8 mouse cellular contexts compared by ENCODE assay signal in genomic region chr13:23759916-23760239, GRCm38 (mm10). TPM values are rescaled to one million over a fixed set of nuclear protein-coding genes. Genes with fewer than 3 reads are reported as not detected.
DNase-seq lines count a peak whose midpoint lies in the region; ATAC-seq and TF ChIP-seq lines count a peak whose summit lies in the region.

No protein-coding gene starts in this region.

- no peaks in the 10 kb centered on the region for H3K27me3 ChIP-seq in intestine, embryonic 14.5 days (replicated peaks; ENCODE audit: control insufficient read depth, insufficient read depth, low read length)
- H3K27me3 ChIP-seq in intestine, postnatal 0 days (replicated peaks; ENCODE audit: control insufficient read depth, insufficient read depth, low read length), result no peaks in the 10 kb centered on the region
- H3K27me3 ChIP-seq in MEL (ENCODE audit: control insufficient read depth in 1 of 2, insufficient read depth in 2 of 2, low read length in 2 of 2), result no peaks in the 10 kb centered on the region
- no peaks in the 10 kb centered on the region for H3K27me3 ChIP-seq in hindbrain, embryonic 14.5 days (ENCODE audit: control insufficient read depth, insufficient read depth, low read length)
- no peaks in the 10 kb centered on the region for H3K27me3 ChIP-seq in midbrain, embryonic 14.5 days (ENCODE audit: control insufficient read depth, insufficient read depth, low read length)

- DNase-seq in intestine, embryonic 14.5 days (ENCODE audit: low spot score), result no peak
- DNase-seq in MEL (ENCODE audit: low read depth, low spot score) (no peak), adipocyte (ENCODE audit: low spot score) (no peak)
- no peak for DNase-seq in hindbrain, embryonic 14.5 days (ENCODE audit: low spot score)
- no peak for DNase-seq in midbrain, embryonic 14.5 days
- no peak for DNase-seq in kidney, postnatal 10 days
- DNase-seq in B cell, adult 2 months, result no peak

- no peak for TF ChIP-seq RAD21 in MEL (IDR thresholded peaks at IDR 0.05; ENCODE audit: low read depth, low read length)

- peak overlapping the region; percentile 57 for H3K4me3 ChIP-seq in intestine, embryonic 14.5 days (ENCODE audit: low read depth, low read length)
- no peak overlapping the region for H3K4me3 ChIP-seq in intestine, postnatal 0 days (ENCODE audit: low read depth, low read length)
- H3K4me3 ChIP-seq in MEL (ENCODE audit: control insufficient read depth in 1 of 2, insufficient read depth in 1 of 2, low read depth in 2 of 2, low read length in 2 of 2), result peak overlapping the region in 1 of 2 experiments; percentile 27; a peak in 2 of 4 replicates
- H3K4me3 ChIP-seq in hindbrain, embryonic 14.5 days (replicated peaks; ENCODE audit: low read length), result no peak overlapping the region
- H3K4me3 ChIP-seq in midbrain, embryonic 14.5 days (replicated peaks; ENCODE audit: low read depth, low read length), result no peak overlapping the region

- H3K9me3 ChIP-seq in intestine, embryonic 14.5 days (ENCODE audit: control insufficient read depth, low read length), result no peaks in the 10 kb centered on the region
- no peaks in the 10 kb centered on the region for H3K9me3 ChIP-seq in intestine, postnatal 0 days (ENCODE audit: control insufficient read depth)
- H3K9me3 ChIP-seq in MEL (replicated peaks; ENCODE audit: insufficient read depth, low read length), result no peaks in the 10 kb centered on the region
- no peaks in the 10 kb centered on the region for H3K9me3 ChIP-seq in hindbrain, embryonic 14.5 days (ENCODE audit: control insufficient read depth, low read length)
- H3K9me3 ChIP-seq in midbrain, embryonic 14.5 days (ENCODE audit: control insufficient read depth, low read length), result no peaks in the 10 kb centered on the region

- no peak for TF ChIP-seq CTCF in intestine, postnatal 0 days (IDR thresholded peaks at IDR 0.05; ENCODE audit: low read depth)
- TF ChIP-seq CTCF in MEL (IDR thresholded peaks at IDR 0.05 in 2 of 3, conservative IDR thresholded peaks at IDR 0.05 in 1 of 3; ENCODE audit: control insufficient read depth in 1 of 3, insufficient read depth in 1 of 3, low read depth in 2 of 3, low read length in 3 of 3, poor library complexity in 1 of 3, severe bottlenecking in 1 of 3), result 0 out of 6 replicates have a peak, but pooled peaks of 1 of the 3 experiments have one; percentile 31

- H3K9ac ChIP-seq in intestine, embryonic 14.5 days (ENCODE audit: low read length), result peak overlapping the region; percentile 74
- no peak overlapping the region for H3K9ac ChIP-seq in intestine, postnatal 0 days (ENCODE audit: low read depth, low read length)
- peak overlapping the region; percentile 81 for H3K9ac ChIP-seq in MEL (ENCODE audit: control insufficient read depth, low read depth, low read length, poor library complexity, severe bottlenecking)
- H3K9ac ChIP-seq in hindbrain, embryonic 14.5 days, result 0 out of 2 replicates have a peak overlapping the region, but pooled peaks have one; percentile 58
- H3K9ac ChIP-seq in midbrain, embryonic 14.5 days (replicated peaks; ENCODE audit: low read length), result no peak overlapping the region

- TF ChIP-seq EP300 in MEL (IDR thresholded peaks at IDR 0.05; ENCODE audit: low read depth in 1 of 2, low read length in 2 of 2), result no peak

- H3K4me1 ChIP-seq in intestine, embryonic 14.5 days (replicated peaks; ENCODE audit: control insufficient read depth, insufficient read depth, low read length), result peaks cover 17% of the 10 kb centered on the region
- peaks cover 12% of the 10 kb centered on the region for H3K4me1 ChIP-seq in intestine, postnatal 0 days (replicated peaks; ENCODE audit: control insufficient read depth, insufficient read depth, low read length)
- H3K4me1 ChIP-seq in MEL (ENCODE audit: control insufficient read depth in 1 of 2, insufficient read depth in 2 of 2, low read length in 2 of 2), result peaks cover 0 to 19% of the 10 kb centered on the region in 2 experiments; a peak in 2 of 4 replicates
- peaks cover 31% of the 10 kb centered on the region for H3K4me1 ChIP-seq in hindbrain, embryonic 14.5 days (replicated peaks; ENCODE audit: control insufficient read depth, insufficient read depth, low read length)
- peaks cover 31% of the 10 kb centered on the region for H3K4me1 ChIP-seq in midbrain, embryonic 14.5 days (ENCODE audit: control insufficient read depth, insufficient read depth, low read length)

- ATAC-seq in intestine, embryonic 14.5 days (replicated peaks; ENCODE audit: low FRiP score, low TSS enrichment, low read depth), result no peak
- ATAC-seq in intestine, postnatal 0 days, result no peak
- ATAC-seq in hindbrain, embryonic 14.5 days (ENCODE audit: low FRiP score), result no peak
- ATAC-seq in midbrain, embryonic 14.5 days (ENCODE audit: low FRiP score, low TSS enrichment), result no peak

- no peak for TF ChIP-seq POLR2A in MEL (IDR thresholded peaks at IDR 0.05; ENCODE audit: control insufficient read depth in 1 of 2, insufficient read depth in 1 of 2, low read depth in 1 of 2, low read length in 2 of 2, poor library complexity in 1 of 2)

- no peaks in the 10 kb centered on the region; the same call in 1 of the 2 replicates for H3K79me2 ChIP-seq in MEL (ENCODE audit: control insufficient read depth, insufficient read depth, low read length, poor library complexity)

- peak overlapping the region; percentile 98 for H3K27ac ChIP-seq in intestine, embryonic 14.5 days (ENCODE audit: low read depth)
- no peak overlapping the region for H3K27ac ChIP-seq in intestine, postnatal 0 days (ENCODE audit: low read depth, low read length)
- H3K27ac ChIP-seq in MEL (ENCODE audit: control insufficient read depth, low read depth, low read length), result peak overlapping the region; percentile 97
- H3K27ac ChIP-seq in hindbrain, embryonic 14.5 days, result peak overlapping the region; percentile 87; the same call in 1 of the 2 replicates
- no peak overlapping the region for H3K27ac ChIP-seq in midbrain, embryonic 14.5 days (replicated peaks; ENCODE audit: low read depth, low read length)

- 63% methylated on average over 1 of the region's 1 CpGs for WGBS in intestine, embryonic 14.5 days
- WGBS in intestine, postnatal 0 days, result 77% methylated on average over 1 of the region's 1 CpGs
- 89% methylated on average over 1 of the region's 1 CpGs for WGBS in hindbrain, embryonic 14.5 days
- WGBS in midbrain, embryonic 14.5 days, result 75% methylated on average over 1 of the region's 1 CpGs

- H3K4me2 ChIP-seq in intestine, embryonic 14.5 days (ENCODE audit: low read length), result peak overlapping the region; percentile 91
- no peak overlapping the region; the same call in 1 of the 2 replicates for H3K4me2 ChIP-seq in intestine, postnatal 0 days (replicated peaks; ENCODE audit: low read depth)
- peak overlapping the region; percentile 90 for H3K4me2 ChIP-seq in hindbrain, embryonic 14.5 days (replicated peaks)
- peak overlapping the region; percentile 77 for H3K4me2 ChIP-seq in midbrain, embryonic 14.5 days (ENCODE audit: low read length)

- H3K36me3 ChIP-seq in intestine, embryonic 14.5 days (ENCODE audit: control insufficient read depth, insufficient read depth, low read length), result no peaks in the 10 kb centered on the region
- no peaks in the 10 kb centered on the region for H3K36me3 ChIP-seq in intestine, postnatal 0 days (ENCODE audit: control insufficient read depth, insufficient read depth)
- peaks cover 0 to 47% of the 10 kb centered on the region in 2 experiments; a peak in 2 of 4 replicates for H3K36me3 ChIP-seq in MEL (ENCODE audit: control insufficient read depth in 1 of 2, insufficient read depth in 2 of 2, low read length in 2 of 2)
- no peaks in the 10 kb centered on the region for H3K36me3 ChIP-seq in hindbrain, embryonic 14.5 days (replicated peaks; ENCODE audit: control insufficient read depth, insufficient read depth)
- H3K36me3 ChIP-seq in midbrain, embryonic 14.5 days (ENCODE audit: control insufficient read depth, insufficient read depth, low read length), result no peaks in the 10 kb centered on the region

RNA-seq across cellular contexts. Expression of gene Hist1h4a, which starts 1.2 kb away (rescaled TPM):
- polyA plus RNA-seq in intestine, embryonic 14.5 days (2014; fragmentation: Nextera tagmentation; extraction: Ambion mirVana), result 0.65 and 1.3 TPM in 2 replicates
- 0.43 TPM in 1 of 2 replicates, not detected in the other for polyA plus RNA-seq in intestine, postnatal 0 days (2015; fragmentation: Nextera tagmentation; extraction: Ambion mirVana)
- total RNA-seq in MEL (2012; rRNA removed), result 2,939 and 3,025 TPM in 2 replicates
- 1 to 10 TPM in 1 of 2 experiments, not detected in 1; 9.8 TPM for polyA plus RNA-seq in MEL (2012; ENCODE audit: insufficient read depth in 1 of 2, insufficient read length in 2 of 2, low read depth in 1 of 2, low replicate concordance in 2 of 2, missing spikeins in 1 of 2)
- polyA plus RNA-seq in hindbrain, embryonic 14.5 days (2014; fragmentation: Nextera tagmentation; extraction: Ambion mirVana), result 0.55 TPM in 1 of 2 replicates, not detected in the other
- 0.47 and 1.1 TPM in 2 replicates for polyA plus RNA-seq in midbrain, embryonic 14.5 days (2014; fragmentation: Nextera tagmentation; extraction: Ambion mirVana)

RNA-seq across cellular contexts. Expression of gene Hist1h3a, which starts 2.3 kb away (rescaled TPM):
- 8.4 and 10.0 TPM in 2 replicates for polyA plus RNA-seq in intestine, embryonic 14.5 days (2014; fragmentation: Nextera tagmentation; extraction: Ambion mirVana)
- 4.1 and 4.5 TPM in 2 replicates for polyA plus RNA-seq in intestine, postnatal 0 days (2015; fragmentation: Nextera tagmentation; extraction: Ambion mirVana)
- 1,097 and 1,298 TPM in 2 replicates for total RNA-seq in MEL (2012; rRNA removed)
- polyA plus RNA-seq in MEL (2012; ENCODE audit: insufficient read depth in 1 of 2, insufficient read length in 2 of 2, low read depth in 1 of 2, low replicate concordance in 2 of 2, missing spikeins in 1 of 2), result 1 to 10 TPM in 1 of 2 experiments, not detected in 1; 6.5 TPM
- 0.94 and 2.1 TPM in 2 replicates for polyA plus RNA-seq in hindbrain, embryonic 14.5 days (2014; fragmentation: Nextera tagmentation; extraction: Ambion mirVana)
- polyA plus RNA-seq in midbrain, embryonic 14.5 days (2014; fragmentation: Nextera tagmentation; extraction: Ambion mirVana), result 2.2 TPM in 2 replicates

RNA-seq across cellular contexts. Expression of gene Hist1h4b, which starts 3.1 kb away (rescaled TPM):
- polyA plus RNA-seq in intestine, embryonic 14.5 days (2014; fragmentation: Nextera tagmentation; extraction: Ambion mirVana), result 3.9 and 6.4 TPM in 2 replicates
- polyA plus RNA-seq in intestine, postnatal 0 days (2015; fragmentation: Nextera tagmentation; extraction: Ambion mirVana), result 0.76 and 1.4 TPM in 2 replicates
- total RNA-seq in MEL (2012; rRNA removed), result 3,071 and 3,339 TPM in 2 replicates
- 10 to 100 TPM in 1 of 2 experiments, not detected in 1; 19.0 TPM for polyA plus RNA-seq in MEL (2012; ENCODE audit: insufficient read depth in 1 of 2, insufficient read length in 2 of 2, low read depth in 1 of 2, low replicate concordance in 2 of 2, missing spikeins in 1 of 2)
- 2.1 TPM in 1 of 2 replicates, not detected in the other for polyA plus RNA-seq in hindbrain, embryonic 14.5 days (2014; fragmentation: Nextera tagmentation; extraction: Ambion mirVana)
- 2.8 and 5.0 TPM in 2 replicates for polyA plus RNA-seq in midbrain, embryonic 14.5 days (2014; fragmentation: Nextera tagmentation; extraction: Ambion mirVana)

RNA-seq across cellular contexts. Expression of gene Hist1h1a, which starts 3.6 kb away (rescaled TPM):
- polyA plus RNA-seq in intestine, embryonic 14.5 days (2014; fragmentation: Nextera tagmentation; extraction: Ambion mirVana), result 3.1 and 4.2 TPM in 2 replicates
- 0.60 and 0.85 TPM in 2 replicates for polyA plus RNA-seq in intestine, postnatal 0 days (2015; fragmentation: Nextera tagmentation; extraction: Ambion mirVana)
- total RNA-seq in MEL (2012; rRNA removed), result 2,211 and 2,669 TPM in 2 replicates
- polyA plus RNA-seq in MEL (2012; ENCODE audit: insufficient read depth in 1 of 2, insufficient read length in 2 of 2, low read depth in 1 of 2, low replicate concordance in 2 of 2, missing spikeins in 1 of 2), result 1 to 10 TPM in 1 of 2 experiments, not detected in 1; 4.1 TPM
- polyA plus RNA-seq in hindbrain, embryonic 14.5 days (2014; fragmentation: Nextera tagmentation; extraction: Ambion mirVana), result 0.50 and 1.1 TPM in 2 replicates
- polyA plus RNA-seq in midbrain, embryonic 14.5 days (2014; fragmentation: Nextera tagmentation; extraction: Ambion mirVana), result 0.93 TPM in 1 of 2 replicates, not detected in the other

RNA-seq across cellular contexts. Expression of gene Hist1h3b, which starts 7.8 kb away (rescaled TPM):
- 13.9 and 15.5 TPM in 2 replicates for polyA plus RNA-seq in intestine, embryonic 14.5 days (2014; fragmentation: Nextera tagmentation; extraction: Ambion mirVana)
- 1.3 and 1.5 TPM in 2 replicates for polyA plus RNA-seq in intestine, postnatal 0 days (2015; fragmentation: Nextera tagmentation; extraction: Ambion mirVana)
- total RNA-seq in MEL (2012; rRNA removed), result 1,725 and 2,102 TPM in 2 replicates
- polyA plus RNA-seq in MEL (2012; ENCODE audit: insufficient read depth in 1 of 2, insufficient read length in 2 of 2, low read depth in 1 of 2, low replicate concordance in 2 of 2, missing spikeins in 1 of 2), result 1 to 10 TPM in 1 of 2 experiments, not detected in 1; 6.6 TPM
- 1.1 and 1.8 TPM in 2 replicates for polyA plus RNA-seq in hindbrain, embryonic 14.5 days (2014; fragmentation: Nextera tagmentation; extraction: Ambion mirVana)
- 3.5 and 4.0 TPM in 2 replicates for polyA plus RNA-seq in midbrain, embryonic 14.5 days (2014; fragmentation: Nextera tagmentation; extraction: Ambion mirVana)

Comparison
In these comparisons a context has a peak if more than half of its experiments do, and no peak if none do; other contexts are left out.
1. H3K27ac ChIP-seq: peak in intestine, embryonic 14.5 days (single experiment), MEL (single experiment) and hindbrain, embryonic 14.5 days (single experiment); none in intestine, postnatal 0 days (single experiment) and midbrain, embryonic 14.5 days (single experiment).
2. H3K9ac ChIP-seq: peak in intestine, embryonic 14.5 days (single experiment), MEL (single experiment) and hindbrain, embryonic 14.5 days (single experiment); none in intestine, postnatal 0 days (single experiment) and midbrain, embryonic 14.5 days (single experiment).